Mouse (Mus musculus): Measurements from ENCODE around the gene Slc10a7. TPM values are rescaled to one million over a fixed set of nuclear protein-coding genes. Genes with fewer than 3 reads are reported as not detected.
"Not testable (repeated sequence)": the region's sequence is repeated elsewhere in the genome, so short reads cannot be mapped to it uniquely, and the experiment has no call there.

Gene Slc10a7
- polyA plus RNA-seq, 1 experiment: 3.5 TPM

GRCm38 (mm10) chr8:78493031-78493430 is 16.1 kb upstream of the Slc10a7 start:
- Histone ChIP-seq H3K36me3 (ENCODE audit: control insufficient read depth, insufficient read depth) (no peaks in the 10 kb centered on the region), H3K27me3 (ENCODE audit: control insufficient read depth, insufficient read depth, insufficient read length) (no peaks in the 10 kb centered on the region), H3K4me2 (ENCODE audit: low read depth) (no peak overlapping the region), H3K4me3 (no peak overlapping the region), H3K79me2 (ENCODE audit: control insufficient read depth, insufficient read depth) (no peaks in the 10 kb centered on the region), H3ac (ENCODE audit: control insufficient read depth, insufficient read length) (no peak overlapping the region)
- TF ChIP-seq E2F4 (IDR thresholded peaks at IDR 0.05; ENCODE audit: insufficient read depth) (no peak), MAX (IDR thresholded peaks at IDR 0.05; ENCODE audit: low read depth) (no peak), TCF3 (IDR thresholded peaks at IDR 0.05; ENCODE audit: insufficient read length, low read depth) (no peak)

- not testable (repeated sequence) for H3K79me2 ChIP-seq (ENCODE audit: control insufficient read depth, insufficient read depth); H3K27me3 ChIP-seq (ENCODE audit: control insufficient read depth, insufficient read depth, insufficient read length); H3ac ChIP-seq (ENCODE audit: control insufficient read depth, insufficient read length); H3K4me3 ChIP-seq; H3K4me2 ChIP-seq (ENCODE audit: low read depth); H3K36me3 ChIP-seq (ENCODE audit: control insufficient read depth, insufficient read depth)
Observed at GRCm38 (mm10) chr8:78496273-78496672, 12.9 kb upstream of the Slc10a7 start.

GRCm38 (mm10) chr8:78502706-78503105 is 6.4 kb upstream of the Slc10a7 start:
- H3K4me3 ChIP-seq: no peak overlapping the region
- no peak overlapping the region for H3K4me2 ChIP-seq (ENCODE audit: low read depth)
- peaks cover 4% of the 10 kb centered on the region for H3K36me3 ChIP-seq (ENCODE audit: control insufficient read depth, insufficient read depth)
- H3ac ChIP-seq (ENCODE audit: control insufficient read depth, insufficient read length): no peak overlapping the region
- H3K79me2 ChIP-seq (ENCODE audit: control insufficient read depth, insufficient read depth): peaks cover 11% of the 10 kb centered on the region
- TF ChIP-seq MYOD1 (IDR thresholded peaks at IDR 0.05; ENCODE audit: control insufficient read depth in 1 of 3, insufficient read length in 2 of 3, low read depth in 2 of 3): no peak
- no peak for TF ChIP-seq TCF12 (IDR thresholded peaks at IDR 0.05; ENCODE audit: insufficient read depth, poor library complexity, severe bottlenecking)
- no peak for TF ChIP-seq CEBPB (IDR thresholded peaks at IDR 0.05; ENCODE audit: insufficient read depth, poor library complexity, severe bottlenecking)
- H3K27me3 ChIP-seq (ENCODE audit: control insufficient read depth, insufficient read depth, insufficient read length): no peaks in the 10 kb centered on the region

GRCm38 (mm10) chr8:78507979-78508718 is 997 bp upstream of the Slc10a7 start:
- H3K4me3 ChIP-seq: peak overlapping the region; percentile 97
- H3ac ChIP-seq (ENCODE audit: control insufficient read depth, insufficient read length): peak overlapping the region; percentile 46
- H3K27me3 ChIP-seq (ENCODE audit: control insufficient read depth, insufficient read depth, insufficient read length): no peaks in the 10 kb centered on the region
- TF ChIP-seq TCF12 (IDR thresholded peaks at IDR 0.05; ENCODE audit: insufficient read depth, poor library complexity, severe bottlenecking) (no peak), POLR2AphosphoS2 (IDR thresholded peaks at IDR 0.05; ENCODE audit: insufficient read length, low read depth) (no peak), REST (IDR thresholded peaks at IDR 0.05; ENCODE audit: insufficient read depth, insufficient read length) (no peak), MAX (IDR thresholded peaks at IDR 0.05; ENCODE audit: low read depth) (no peak), MYOG (IDR thresholded peaks at IDR 0.05; ENCODE audit: control insufficient read depth in 1 of 3, insufficient read depth in 1 of 3, insufficient read length in 2 of 3, low read depth in 2 of 3) (no peak)
- H3K36me3 ChIP-seq (ENCODE audit: control insufficient read depth, insufficient read depth): peaks cover 4% of the 10 kb centered on the region
- peak overlapping the region; percentile 85 for H3K4me2 ChIP-seq (ENCODE audit: low read depth)
- H3K79me2 ChIP-seq (ENCODE audit: control insufficient read depth, insufficient read depth): peaks cover 34% of the 10 kb centered on the region

- Histone ChIP-seq H3ac (ENCODE audit: control insufficient read depth, insufficient read length) (peak within 1 kb of the TSS; percentile 46), H3K36me3 (ENCODE audit: control insufficient read depth, insufficient read depth) (peaks cover 4% of the 10 kb centered on the region), H3K27me3 (ENCODE audit: control insufficient read depth, insufficient read depth, insufficient read length) (no peaks in the 10 kb centered on the region), H3K4me2 (ENCODE audit: low read depth) (peak within 1 kb of the TSS; percentile 88), H3K79me2 (ENCODE audit: control insufficient read depth, insufficient read depth) (peaks cover 34% of the 10 kb centered on the region), H3K4me3 (peak within 1 kb of the TSS; percentile 97)
- TF ChIP-seq E2F4 (IDR thresholded peaks at IDR 0.05; ENCODE audit: insufficient read depth) (peak; percentile 17), POLR2A (IDR thresholded peaks at IDR 0.05; ENCODE audit: insufficient read length, low read depth) (peak; percentile 77), CEBPB (IDR thresholded peaks at IDR 0.05; ENCODE audit: insufficient read depth, poor library complexity, severe bottlenecking) (no peak), MYOG (IDR thresholded peaks at IDR 0.05; ENCODE audit: control insufficient read depth in 1 of 3, insufficient read depth in 1 of 3, insufficient read length in 2 of 3, low read depth in 2 of 3) (peak in 2 of 3 experiments; percentile 2 to 17), POLR2AphosphoS2 (IDR thresholded peaks at IDR 0.05; ENCODE audit: insufficient read length, low read depth) (peak; percentile 50), TCF3 (IDR thresholded peaks at IDR 0.05; ENCODE audit: insufficient read length, low read depth) (no peak), REST (IDR thresholded peaks at IDR 0.05; ENCODE audit: insufficient read depth, insufficient read length) (no peak), USF1 (IDR thresholded peaks at IDR 0.05; ENCODE audit: low read depth) (no peak)
Observed at GRCm38 (mm10) chr8:78508719-78509272, 350 bp upstream of the Slc10a7 start, which contains the start of gene Rbmxl1. TSS of gene Rbmxl1 (minus strand) at chr8:78508898.

GRCm38 (mm10) chr8:78510094-78510493 is 948 bp downstream of the Slc10a7 start:
- Histone ChIP-seq H3K4me2 (ENCODE audit: low read depth) (peak overlapping the region; percentile 88), H3K79me2 (ENCODE audit: control insufficient read depth, insufficient read depth) (peaks cover 34% of the 10 kb centered on the region), H3K36me3 (ENCODE audit: control insufficient read depth, insufficient read depth) (no peaks in the 10 kb centered on the region), H3ac (ENCODE audit: control insufficient read depth, insufficient read length) (peak overlapping the region; percentile 46), H3K4me3 (peak overlapping the region; percentile 97), H3K27me3 (ENCODE audit: control insufficient read depth, insufficient read depth, insufficient read length) (no peaks in the 10 kb centered on the region)
- TF ChIP-seq POLR2A (IDR thresholded peaks at IDR 0.05; ENCODE audit: insufficient read length, low read depth) (peak; percentile 31), POLR2AphosphoS2 (IDR thresholded peaks at IDR 0.05; ENCODE audit: insufficient read length, low read depth) (no peak)

All from myocyte (in vitro differentiated cells).